Mouse (Mus musculus): ENCODE data around the gene Hras. TPM values are rescaled to one million over a fixed set of nuclear protein-coding genes. Genes with fewer than 3 reads are reported as not detected.

Hras gene
- 21.9 and 47.0 TPM in 2 replicates for polyA plus RNA-seq (2015; fragmentation: Nextera tagmentation; extraction: Ambion mirVana)

GRCm38 (mm10) chr7:141193948-141194347, at the start of gene Hras, which contains the start of gene Lrrc56:
Gene Hras, minus strand, starts transcription at chr7:141194005.
Gene Lrrc56, plus strand, starts transcription at chr7:141194157.
- peak within 1 kb of the TSS; percentile 90 for H3K27ac ChIP-seq (ENCODE audit: low read length)
- no peaks in the 10 kb centered on the region for H3K9me3 ChIP-seq (ENCODE audit: control insufficient read depth, low read length)
- WGBS, result under 1% methylated on average over 38 of the region's 39 CpGs
- peak within 1 kb of the TSS; percentile 92 for H3K9ac ChIP-seq (ENCODE audit: low read depth, low read length)
- peak within 1 kb of the TSS; percentile 97 for H3K4me2 ChIP-seq (ENCODE audit: low read depth, low read length)
- H3K27me3 ChIP-seq (replicated peaks; ENCODE audit: control insufficient read depth, insufficient read depth, low read length), result no peaks in the 10 kb centered on the region
- ATAC-seq, result peak; percentile 95
- H3K4me3 ChIP-seq (ENCODE audit: low read length), result peak within 1 kb of the TSS; percentile 92
- peaks cover 16% of the 10 kb centered on the region for H3K36me3 ChIP-seq (ENCODE audit: control insufficient read depth, insufficient read depth, low read length)
- H3K4me1 ChIP-seq (ENCODE audit: control insufficient read depth, insufficient read depth, low read length), result peaks cover 17% of the 10 kb centered on the region

GRCm38 (mm10) chr7:141231551-141231950, 37.7 kb upstream of the Hras start:
- H3K9ac ChIP-seq (ENCODE audit: low read depth, low read length), result no peak overlapping the region
- no peak overlapping the region for H3K4me3 ChIP-seq (ENCODE audit: low read length)
- H3K4me2 ChIP-seq (ENCODE audit: low read depth, low read length), result no peak overlapping the region
- WGBS, result 93% methylated on average over 9 of the region's 10 CpGs
- peaks cover 8% of the 10 kb centered on the region for H3K4me1 ChIP-seq (ENCODE audit: control insufficient read depth, insufficient read depth, low read length)
- no peaks in the 10 kb centered on the region for H3K9me3 ChIP-seq (ENCODE audit: control insufficient read depth, low read length)
- no peaks in the 10 kb centered on the region for H3K27me3 ChIP-seq (replicated peaks; ENCODE audit: control insufficient read depth, insufficient read depth, low read length)
- ATAC-seq, result no peak
- H3K36me3 ChIP-seq (ENCODE audit: control insufficient read depth, insufficient read depth, low read length), result peaks cover 19% of the 10 kb centered on the region
- H3K27ac ChIP-seq (ENCODE audit: low read length), result no peak overlapping the region

- no peak overlapping the region for H3K4me3 ChIP-seq (ENCODE audit: low read length)
- H3K36me3 ChIP-seq (ENCODE audit: control insufficient read depth, insufficient read depth, low read length), result peaks cover 18% of the 10 kb centered on the region
- no peak for ATAC-seq
- H3K9me3 ChIP-seq (ENCODE audit: control insufficient read depth, low read length), result no peaks in the 10 kb centered on the region
- peaks cover 8% of the 10 kb centered on the region for H3K4me1 ChIP-seq (ENCODE audit: control insufficient read depth, insufficient read depth, low read length)
- 93% methylated on average over 3 of the region's 3 CpGs for WGBS
- no peak overlapping the region for H3K4me2 ChIP-seq (ENCODE audit: low read depth, low read length)
- H3K27ac ChIP-seq (ENCODE audit: low read length), result no peak overlapping the region
- no peak overlapping the region for H3K9ac ChIP-seq (ENCODE audit: low read depth, low read length)
- H3K27me3 ChIP-seq (replicated peaks; ENCODE audit: control insufficient read depth, insufficient read depth, low read length), result no peaks in the 10 kb centered on the region
These were observed 37.3 kb upstream of the Hras start for GRCm38 (mm10) chr7:141231111-141231510.

GRCm38 (mm10) chr7:141230570-141230969, 36.8 kb upstream of the Hras start:
- no peak overlapping the region for H3K9ac ChIP-seq (ENCODE audit: low read depth, low read length)
- ATAC-seq, result no peak
- H3K4me1 ChIP-seq (ENCODE audit: control insufficient read depth, insufficient read depth, low read length), result peaks cover 8% of the 10 kb centered on the region
- peaks cover 15% of the 10 kb centered on the region for H3K36me3 ChIP-seq (ENCODE audit: control insufficient read depth, insufficient read depth, low read length)
- H3K9me3 ChIP-seq (ENCODE audit: control insufficient read depth, low read length), result no peaks in the 10 kb centered on the region
- H3K27me3 ChIP-seq (replicated peaks; ENCODE audit: control insufficient read depth, insufficient read depth, low read length), result no peaks in the 10 kb centered on the region
- H3K4me2 ChIP-seq (ENCODE audit: low read depth, low read length), result no peak overlapping the region
- no peak overlapping the region for H3K4me3 ChIP-seq (ENCODE audit: low read length)
- 87% methylated on average over 4 of the region's 4 CpGs for WGBS
- no peak overlapping the region for H3K27ac ChIP-seq (ENCODE audit: low read length)

- Histone ChIP-seq H3K4me3 (ENCODE audit: low read length) (peak overlapping the region; percentile 82), H3K9me3 (ENCODE audit: control insufficient read depth, low read length) (no peaks in the 10 kb centered on the region), H3K9ac (ENCODE audit: low read depth, low read length) (peak overlapping the region; percentile 98), H3K27ac (ENCODE audit: low read length) (no peak overlapping the region), H3K36me3 (ENCODE audit: control insufficient read depth, insufficient read depth, low read length) (peaks cover 12% of the 10 kb centered on the region), H3K4me1 (ENCODE audit: control insufficient read depth, insufficient read depth, low read length) (peaks cover 8% of the 10 kb centered on the region), H3K27me3 (replicated peaks; ENCODE audit: control insufficient read depth, insufficient read depth, low read length) (no peaks in the 10 kb centered on the region), H3K4me2 (ENCODE audit: low read depth, low read length) (peak overlapping the region; percentile 79)
- WGBS, result 44% methylated on average over 6 of the region's 6 CpGs
- no peak for ATAC-seq
These were observed 35.9 kb upstream of the Hras start for GRCm38 (mm10) chr7:141229702-141230101.

- ATAC-seq, result peak; percentile 94
- Histone ChIP-seq H3K9me3 (ENCODE audit: control insufficient read depth, low read length) (no peaks in the 10 kb centered on the region), H3K4me3 (ENCODE audit: low read length) (peak within 1 kb of the TSS; percentile 82), H3K27ac (ENCODE audit: low read length) (peak within 1 kb of the TSS; percentile 92), H3K4me2 (ENCODE audit: low read depth, low read length) (peak within 1 kb of the TSS; percentile 79), H3K27me3 (replicated peaks; ENCODE audit: control insufficient read depth, insufficient read depth, low read length) (no peaks in the 10 kb centered on the region), H3K4me1 (ENCODE audit: control insufficient read depth, insufficient read depth, low read length) (peaks cover 8% of the 10 kb centered on the region), H3K36me3 (ENCODE audit: control insufficient read depth, insufficient read depth, low read length) (peaks cover 7% of the 10 kb centered on the region; the same call in 1 of the 2 replicates), H3K9ac (ENCODE audit: low read depth, low read length) (peak within 1 kb of the TSS; percentile 98)
- under 1% methylated on average over 76 of the region's 76 CpGs for WGBS
These were observed 34.7 kb upstream of the Hras start, which contains the start of gene Phrf1 for GRCm38 (mm10) chr7:141228279-141229067. Gene Phrf1, plus strand, starts transcription at chr7:141228784.

GRCm38 (mm10) chr7:141227796-141228195, 34.0 kb upstream of the Hras start:
- H3K4me2 ChIP-seq (ENCODE audit: low read depth, low read length), result no peak overlapping the region
- H3K9me3 ChIP-seq (ENCODE audit: control insufficient read depth, low read length), result no peaks in the 10 kb centered on the region
- H3K4me3 ChIP-seq (ENCODE audit: low read length), result no peak overlapping the region
- 79% methylated on average over 4 of the region's 4 CpGs for WGBS
- H3K4me1 ChIP-seq (ENCODE audit: control insufficient read depth, insufficient read depth, low read length), result peaks cover 11% of the 10 kb centered on the region
- H3K9ac ChIP-seq (ENCODE audit: low read depth, low read length), result 0 out of 2 replicates have a peak overlapping the region, but pooled peaks have one; percentile 15
- no peaks in the 10 kb centered on the region for H3K27me3 ChIP-seq (replicated peaks; ENCODE audit: control insufficient read depth, insufficient read depth, low read length)
- peak; percentile 16; the same call in 1 of the 2 replicates for ATAC-seq
- peaks cover 4% of the 10 kb centered on the region; the same call in 1 of the 2 replicates for H3K36me3 ChIP-seq (ENCODE audit: control insufficient read depth, insufficient read depth, low read length)
- no peak overlapping the region for H3K27ac ChIP-seq (ENCODE audit: low read length)

GRCm38 (mm10) chr7:141226535-141226934, 32.7 kb upstream of the Hras start:
- Histone ChIP-seq H3K27me3 (replicated peaks; ENCODE audit: control insufficient read depth, insufficient read depth, low read length) (no peaks in the 10 kb centered on the region), H3K36me3 (ENCODE audit: control insufficient read depth, insufficient read depth, low read length) (no peaks in the 10 kb centered on the region), H3K4me2 (ENCODE audit: low read depth, low read length) (no peak overlapping the region), H3K4me1 (ENCODE audit: control insufficient read depth, insufficient read depth, low read length) (peaks cover 19% of the 10 kb centered on the region), H3K27ac (ENCODE audit: low read length) (no peak overlapping the region), H3K4me3 (ENCODE audit: low read length) (no peak overlapping the region), H3K9me3 (ENCODE audit: control insufficient read depth, low read length) (no peaks in the 10 kb centered on the region), H3K9ac (ENCODE audit: low read depth, low read length) (no peak overlapping the region)
- ATAC-seq, result no peak
- 78% methylated on average over 6 of the region's 6 CpGs for WGBS

GRCm38 (mm10) chr7:141222696-141223215, 29.0 kb upstream of the Hras start:
- 80% methylated on average over 4 of the region's 4 CpGs for WGBS
- Histone ChIP-seq H3K4me2 (ENCODE audit: low read depth, low read length) (no peak overlapping the region), H3K9ac (ENCODE audit: low read depth, low read length) (peak overlapping the region; percentile 54), H3K4me1 (ENCODE audit: control insufficient read depth, insufficient read depth, low read length) (peaks cover 37% of the 10 kb centered on the region), H3K27ac (ENCODE audit: low read length) (peak overlapping the region; percentile 93), H3K9me3 (ENCODE audit: control insufficient read depth, low read length) (no peaks in the 10 kb centered on the region), H3K27me3 (replicated peaks; ENCODE audit: control insufficient read depth, insufficient read depth, low read length) (no peaks in the 10 kb centered on the region), H3K4me3 (ENCODE audit: low read length) (no peak overlapping the region), H3K36me3 (ENCODE audit: control insufficient read depth, insufficient read depth, low read length) (peaks cover 4% of the 10 kb centered on the region; the same call in 1 of the 2 replicates)
- no peak for ATAC-seq
